Mouse (Mus musculus) MEL (cell line): ENCODE data around the gene Tgfbrap1. TPM values are rescaled to one million over a fixed set of nuclear protein-coding genes. Genes with fewer than 3 reads are reported as not detected.
A peak's percentile ranks its signal among the peaks of the same experiment; 100 is the strongest.
"Not testable (repeated sequence)": the region's sequence is repeated elsewhere in the genome, so short reads cannot be mapped to it uniquely, and the experiment has no call there.

Source experiments
- DNase-seq: peaks from one replicate; pipeline ENCODE4 v3.0.0; 2011; ENCODE audit warnings: low read depth, low spot score
- H3K27ac ChIP-seq: 2 replicates; pipeline ENCODE4 v1.5.1; 2012; ENCODE audit warnings: low read depth, mild to moderate bottlenecking, control low read depth, low read length, moderate library complexity; ENCODE audit not compliant: control insufficient read depth
- H3K27me3 ChIP-seq, 2 experiments: fragments of 150-350 bp in 1 of 2; sonication (generic) in 1 of 2; 2 replicates each; pipeline ENCODE4 v1.6.1; 2012; ENCODE audit warnings: low read length in 2 of 2, mild to moderate bottlenecking in 2 of 2, improper control_type of control experiment in 1 of 2, moderate library complexity in 1 of 2; ENCODE audit not compliant: insufficient read depth in 2 of 2, control insufficient read depth in 1 of 2
- H3K36me3 ChIP-seq, 2 experiments: 2 replicates each; pipeline ENCODE4 v1.6.1; 2012 to 2014; ENCODE audit warnings: low read length in 2 of 2, improper control_type of control experiment in 1 of 2, inconsistent platforms in 1 of 2, mild to moderate bottlenecking in 1 of 2; ENCODE audit not compliant: insufficient read depth in 2 of 2, control insufficient read depth in 1 of 2
- H3K4me1 ChIP-seq, 2 experiments: fragments of 150-350 bp in 1 of 2; sonication (generic) in 1 of 2; 2 replicates each; pipeline ENCODE4 v1.6.1; 2012; ENCODE audit warnings: low read length in 2 of 2, improper control_type of control experiment in 1 of 2, mild to moderate bottlenecking in 1 of 2; ENCODE audit not compliant: insufficient read depth in 2 of 2, control insufficient read depth in 1 of 2
- H3K4me3 ChIP-seq, 2 experiments: fragments of 150-350 bp in 1 of 2; sonication (generic) in 1 of 2; 2 replicates each; pipeline ENCODE4 v1.5.1; 2012; ENCODE audit warnings: low read depth in 2 of 2, low read length in 2 of 2, mild to moderate bottlenecking in 2 of 2, moderate library complexity in 2 of 2, control low read depth in 1 of 2, improper control_type of control experiment in 1 of 2; ENCODE audit not compliant: control insufficient read depth in 1 of 2, insufficient read depth in 1 of 2
- H3K79me2 ChIP-seq: 2 replicates; pipeline ENCODE4 v1.6.1; 2012; ENCODE audit warnings: mild to moderate bottlenecking, low read length, moderate library complexity; ENCODE audit not compliant: control insufficient read depth, poor library complexity, insufficient read depth
- H3K9ac ChIP-seq: 2 replicates; pipeline ENCODE4 v1.6.1; 2012; ENCODE audit warnings: low read depth, mild to moderate bottlenecking, control low read depth, low read length, moderate library complexity; ENCODE audit not compliant: control insufficient read depth, poor library complexity, severe bottlenecking
- H3K9me3 ChIP-seq: fragments of 150-350 bp; sonication (generic); replicated peaks from 2 replicates; pipeline ENCODE4 v1.6.1; 2012; ENCODE audit warnings: mild to moderate bottlenecking, low read length, improper control_type of control experiment, moderate library complexity; ENCODE audit not compliant: insufficient read depth
- BHLHE40 ChIP-seq: IDR thresholded peaks from 2 replicates; pipeline ENCODE4 v1.6.1; 2012; ENCODE audit warnings: low read depth, mild to moderate bottlenecking, inconsistent platforms, low read length, improper control_type of control experiment, borderline replicate concordance
- CTCF ChIP-seq, 3 experiments: IDR thresholded peaks in 2 of 3; conservative IDR thresholded peaks in 1 of 3; 2 replicates each; pipeline ENCODE4 v1.5.1; 2011 to 2012; ENCODE audit warnings: low read length in 3 of 3, low read depth in 2 of 3, mild to moderate bottlenecking in 2 of 3, improper control_type of control experiment in 1 of 3, inconsistent platforms in 1 of 3, mixed read lengths in 1 of 3, moderate library complexity in 1 of 3; ENCODE audit not compliant: control insufficient read depth in 1 of 3, insufficient read depth in 1 of 3, poor library complexity in 1 of 3, severe bottlenecking in 1 of 3
- E2F4 ChIP-seq: IDR thresholded peaks from 2 replicates; pipeline ENCODE4 v1.6.1; 2011; ENCODE audit warnings: low read depth, low read length, improper control_type of control experiment, borderline replicate concordance
- ELF1 ChIP-seq: IDR thresholded peaks from 2 replicates; pipeline ENCODE4 v1.6.1; 2014; ENCODE audit warnings: low read depth, mild to moderate bottlenecking, inconsistent platforms, low read length, improper control_type of control experiment, moderate library complexity
- EP300 ChIP-seq, 2 experiments: IDR thresholded peaks; 2 replicates each; pipeline ENCODE4 v1.6.1; 2011; ENCODE audit warnings: improper control_type of control experiment in 2 of 2, low read length in 2 of 2, low read depth in 1 of 2, mild to moderate bottlenecking in 1 of 2
- GABPA ChIP-seq: IDR thresholded peaks from 2 replicates; pipeline ENCODE4 v1.6.1; 2012; ENCODE audit warnings: low read depth, mild to moderate bottlenecking, inconsistent platforms, low read length, improper control_type of control experiment, moderate library complexity
- GATA1 ChIP-seq: IDR thresholded peaks from 2 replicates; pipeline ENCODE4 v1.6.1; 2011; ENCODE audit warnings: low read depth, low read length, improper control_type of control experiment
- HCFC1 ChIP-seq: IDR thresholded peaks from 2 replicates; pipeline ENCODE4 v1.6.1; 2012; ENCODE audit warnings: low read depth, mild to moderate bottlenecking, inconsistent platforms, low read length, improper control_type of control experiment, moderate library complexity
- JUND ChIP-seq: IDR thresholded peaks from 2 replicates; pipeline ENCODE4 v1.6.1; 2011; ENCODE audit warnings: low read depth, mild to moderate bottlenecking, improper control_type of control experiment, low read length
- KAT2A ChIP-seq: conservative IDR thresholded peaks from 2 replicates; pipeline ENCODE4 v1.6.1; 2012; ENCODE audit warnings: low read depth, low read length, improper control_type of control experiment, inconsistent platforms
- MEF2A ChIP-seq: IDR thresholded peaks from 2 replicates; pipeline ENCODE4 v1.6.1; 2014; ENCODE audit warnings: low read depth, mild to moderate bottlenecking, inconsistent platforms, low read length, improper control_type of control experiment; ENCODE audit not compliant: poor library complexity, insufficient replicate concordance, severe bottlenecking; ENCODE audit errors: extremely low read depth
- MYC ChIP-seq: IDR thresholded peaks from 2 replicates; pipeline ENCODE4 v1.6.1; 2011; ENCODE audit warnings: low read depth, mild to moderate bottlenecking, low read length, improper control_type of control experiment, moderate library complexity
- NELFE ChIP-seq: IDR thresholded peaks from 2 replicates; pipeline ENCODE4 v1.6.1; 2011; ENCODE audit warnings: low read depth, low read length, improper control_type of control experiment
- NRF1 ChIP-seq: IDR thresholded peaks from 2 replicates; pipeline ENCODE4 v1.6.1; 2014; ENCODE audit warnings: low read depth, mild to moderate bottlenecking, inconsistent platforms, low read length, improper control_type of control experiment, moderate library complexity; ENCODE audit not compliant: poor library complexity, insufficient read depth, severe bottlenecking
- RAD21 ChIP-seq: IDR thresholded peaks from 2 replicates; pipeline ENCODE4 v1.6.1; 2011; ENCODE audit warnings: mild to moderate bottlenecking, low read depth, low read length, improper control_type of control experiment
- SIN3A ChIP-seq: IDR thresholded peaks from 2 replicates; pipeline ENCODE4 v1.6.1; 2012; ENCODE audit warnings: low read length, improper control_type of control experiment, inconsistent platforms
- SMC3 ChIP-seq: IDR thresholded peaks from 2 replicates; pipeline ENCODE4 v1.6.1; 2011; ENCODE audit warnings: low read depth, low read length, improper control_type of control experiment
- TBP ChIP-seq: IDR thresholded peaks from 2 replicates; pipeline ENCODE4 v1.8.0; 2011; ENCODE audit warnings: low read depth, low read length, improper control_type of control experiment
- USF2 ChIP-seq, 2 experiments: IDR thresholded peaks; 2 replicates each; pipeline ENCODE4 v1.6.1; 2011 to 2012; ENCODE audit warnings: improper control_type of control experiment in 2 of 2, low read length in 2 of 2, borderline replicate concordance in 1 of 2, inconsistent platforms in 1 of 2, low read depth in 1 of 2, mild to moderate bottlenecking in 1 of 2; ENCODE audit not compliant: insufficient read depth in 1 of 2
- ZMIZ1 ChIP-seq: IDR thresholded peaks from 2 replicates; pipeline ENCODE4 v1.6.1; 2012; ENCODE audit warnings: low read depth, mild to moderate bottlenecking, inconsistent platforms, low read length, improper control_type of control experiment, moderate library complexity
- ZNF384 ChIP-seq: IDR thresholded peaks from 2 replicates; pipeline ENCODE4 v1.6.1; 2012; ENCODE audit warnings: low read depth, mild to moderate bottlenecking, inconsistent platforms, low read length, improper control_type of control experiment
- polyA plus RNA-seq, 2 experiments: library from polyadenylated mRNA; stranded (reverse) in 1 of 2; unstranded in 1 of 2; fragments of >175 nt in 1 of 2; fragments of >200 nt in 1 of 2; gene quantifications; 2 replicates each; pipeline versions ENCODE4 v1.2.1 to v1.2.4; 2012; ENCODE audit warnings: low replicate concordance in 2 of 2, low read depth in 1 of 2; ENCODE audit not compliant: insufficient read length in 2 of 2, insufficient read depth in 1 of 2, missing spikeins in 1 of 2
- total RNA-seq: library from RNA; depleted of rRNA; stranded (reverse); fragments of 300-350 nt; gene quantifications from 2 replicates; pipeline ENCODE4 v1.2.3, GENCODE M21; 2012

Tgfbrap1 gene
- total and polyA plus RNA-seq, 3 experiments, result 9.2 to 17.6 TPM; not detected in 1

- Histone ChIP-seq H3K79me2 (no peaks in the 10 kb centered on the region), H3K36me3 (no peaks in the 10 kb centered on the region), H3K27me3 (no peaks in the 10 kb centered on the region), H3K9me3 (no peaks in the 10 kb centered on the region), H3K4me1 (no peaks in the 10 kb centered on the region; a peak in 1 of 4 replicates), H3K9ac (no peak overlapping the region), H3K4me3 (no peak overlapping the region), H3K27ac (no peak overlapping the region)
- DNase-seq, result peak; percentile 28
- TF ChIP-seq HCFC1 (no peak), E2F4 (no peak), KAT2A (no peak), GABPA (no peak), USF2 (IDR thresholded peaks at IDR 0.05; ENCODE audit: borderline replicate concordance in 1 of 2, insufficient read depth in 1 of 2, low read depth in 1 of 2, low read length in 2 of 2) (no peak), NRF1 (no peak), SIN3A (no peak), SMC3 (peak; percentile 51), MYC (no peak), MEF2A (no peak), BHLHE40 (no peak), CTCF (IDR thresholded peaks at IDR 0.05 in 2 of 3, conservative IDR thresholded peaks at IDR 0.05 in 1 of 3; ENCODE audit: control insufficient read depth in 1 of 3, insufficient read depth in 1 of 3, low read depth in 2 of 3, low read length in 3 of 3, poor library complexity in 1 of 3, severe bottlenecking in 1 of 3) (peak; percentile 69 to 81 (median 76)), GATA1 (no peak), NELFE (no peak), EP300 (IDR thresholded peaks at IDR 0.05; ENCODE audit: low read depth in 1 of 2, low read length in 2 of 2) (no peak)
These were observed 39.9 kb upstream of the Tgfbrap1 start for GRCm38 (mm10) chr1:43138268-43138812.

GRCm38 (mm10) chr1:43137334-43137733 is 38.9 kb upstream of the Tgfbrap1 start:
- Histone ChIP-seq H3K27ac (no peak overlapping the region), H3K9ac (no peak overlapping the region), H3K27me3 (no peaks in the 10 kb centered on the region), H3K9me3 (no peaks in the 10 kb centered on the region), H3K79me2 (no peaks in the 10 kb centered on the region), H3K4me3 (no peak overlapping the region), H3K36me3 (no peaks in the 10 kb centered on the region)
- DNase-seq, result no peak
- TF ChIP-seq JUND, result no peak
- no peak for TF ChIP-seq NRF1
- no peak for TF ChIP-seq RAD21
- no peak for TF ChIP-seq ZNF384
- no peak for TF ChIP-seq HCFC1
- TF ChIP-seq ELF1, result no peak
- no peak for TF ChIP-seq TBP
- TF ChIP-seq ZMIZ1, result no peak
- TF ChIP-seq, all 39 proteins: peak for 0
- H3K4me1 ChIP-seq, result no peaks in the 10 kb centered on the region; a peak in 1 of 4 replicates

GRCm38 (mm10) chr1:43136488-43137029 is 38.1 kb upstream of the Tgfbrap1 start:
- not testable (repeated sequence) for H3K9me3 ChIP-seq, H3K9ac ChIP-seq, H3K27me3 ChIP-seq, H3K4me1 ChIP-seq, H3K36me3 ChIP-seq, H3K4me3 ChIP-seq, H3K27ac ChIP-seq, H3K79me2 ChIP-seq, DNase-seq
